Mouse (Mus musculus): ENCODE measurements at regions not wholly inside any gene's neighbourhood (a gene's known extent, or its start where the extent isn't known, plus 50 kb on each side); places are given as distances from the start of the nearest gene placed in this dataset.

- TF ChIP-seq POLR2A (IDR thresholded peaks at IDR 0.05; ENCODE audit: low read depth, low read length) (no peak), CTCF (IDR thresholded peaks at IDR 0.05; ENCODE audit: extremely low read depth, insufficient read depth, insufficient read length, insufficient replicate concordance) (no peak)
Measured at GRCm38 (mm10) chr13:84025348-84025747, 196.7 kb upstream of the Tmem161b start.
